Mouse (Mus musculus): ENCODE results near the gene Mon1a. TPM values are rescaled to one million over a fixed set of nuclear protein-coding genes. Genes with fewer than 3 reads are reported as not detected.

Mon1a gene
- 14.0 and 30.7 TPM in 2 replicates for polyA plus RNA-seq (2012; ENCODE audit: low replicate concordance)

DNA sequence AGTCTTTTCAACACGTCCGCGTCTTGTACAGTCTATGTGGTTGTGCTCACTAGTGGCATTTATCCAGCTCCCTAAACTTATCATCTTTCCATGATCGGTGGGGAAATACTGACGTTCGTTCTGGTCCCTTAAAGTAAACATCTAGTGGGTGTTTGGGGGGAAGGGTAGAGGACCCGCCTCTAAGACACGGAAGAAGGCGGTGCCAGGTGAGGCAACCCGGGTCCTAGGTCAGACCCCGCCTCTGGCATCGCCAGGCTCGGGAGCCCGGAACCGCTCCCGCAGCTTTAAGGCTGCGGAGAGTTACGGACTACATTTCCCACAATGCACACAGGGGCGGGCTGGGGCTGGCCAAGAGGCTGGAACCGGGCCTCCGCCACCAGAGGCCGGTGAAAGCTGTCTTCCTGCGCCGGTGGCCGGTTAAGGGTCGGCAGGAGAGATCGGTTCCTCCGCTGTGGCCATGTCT is at the start of gene Mon1a:
Gene Mon1a, plus strand, starts transcription at position 348 of the 463 bp plus-strand sequence.

DNA sequence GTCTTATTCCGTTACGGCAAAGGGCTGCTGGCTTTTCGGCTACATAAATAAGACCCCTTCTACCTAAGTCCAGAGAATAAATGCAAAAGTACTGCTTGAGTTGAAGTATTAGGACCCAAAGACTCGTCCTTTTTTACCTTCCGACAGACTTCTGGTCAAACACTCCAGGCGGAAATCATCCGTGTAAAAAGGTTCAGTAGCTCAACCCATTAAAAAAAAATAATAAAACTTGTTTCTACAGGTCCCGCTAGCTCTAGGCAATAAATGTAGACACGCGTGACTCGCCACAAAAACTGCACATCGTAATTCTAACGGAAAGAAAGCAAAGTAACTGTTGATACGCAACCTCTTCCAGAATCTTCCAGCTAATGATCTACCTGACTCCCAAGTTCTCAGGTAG is 14.8 kb upstream of the Mon1a start, which contains the start of gene Rbm6:
Gene Rbm6, minus strand, starts transcription at position 101 of the 400 bp plus-strand sequence.

DNA sequence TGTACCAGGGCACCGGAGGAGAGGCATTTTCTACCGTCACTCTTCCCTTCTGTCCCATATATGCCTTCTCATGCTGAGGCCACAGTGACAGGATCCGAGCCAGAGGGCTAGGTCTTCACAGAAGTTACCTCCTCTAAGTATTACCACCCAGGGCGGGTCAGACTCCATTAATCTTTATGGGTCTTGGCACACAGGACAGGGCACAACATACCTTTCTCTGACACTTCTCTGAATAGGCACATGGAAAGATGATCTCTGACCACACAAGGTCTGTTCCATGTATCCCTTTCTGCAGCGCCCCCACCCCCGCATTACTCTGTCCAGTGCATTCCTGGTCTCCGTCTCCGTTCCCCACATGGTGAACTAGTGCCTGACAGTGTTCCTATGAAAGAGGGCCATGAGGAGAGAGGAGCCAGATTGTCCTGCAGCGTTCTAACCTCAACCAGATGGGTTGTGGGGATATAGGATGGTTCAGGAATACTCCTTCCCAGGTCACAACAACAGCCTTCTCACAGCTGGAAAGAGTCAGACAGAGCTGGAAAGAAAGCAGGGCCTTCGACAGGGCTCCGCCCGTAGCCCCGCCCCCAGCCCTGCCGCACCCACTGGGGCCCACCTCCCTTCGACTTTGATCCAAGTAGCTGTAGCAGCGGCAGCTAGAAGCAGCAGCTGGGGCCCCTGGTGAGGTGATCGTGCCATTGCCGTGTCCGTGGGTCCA is 18.5 kb downstream of the Mon1a start, which contains the start of gene Mst1r:
Gene Mst1r, plus strand, starts transcription at position 622 of the 715 bp plus-strand sequence.

DNA sequence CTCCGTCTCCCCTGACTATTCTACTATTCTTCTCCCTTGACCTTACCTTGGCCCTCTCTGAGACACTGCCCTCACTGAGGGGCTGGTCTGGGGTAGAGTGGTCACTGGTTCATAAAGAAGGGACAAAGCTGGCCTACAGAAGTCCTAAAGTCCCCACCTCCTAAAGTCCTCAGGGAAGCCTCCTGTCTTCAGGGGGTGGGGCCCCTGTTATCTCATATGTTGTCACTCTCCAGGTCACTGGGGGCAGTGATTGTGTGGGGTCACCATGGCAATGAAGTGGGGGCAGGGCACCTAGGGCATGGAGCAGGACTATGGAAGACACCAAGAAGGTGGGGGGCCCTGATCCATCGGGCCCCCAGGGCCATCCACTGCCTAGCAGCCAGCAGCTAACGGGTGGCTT is 40.2 kb downstream of the Mon1a start, which contains the start of gene Actl11:
Gene Actl11, plus strand, starts transcription at position 301 of the 400 bp plus-strand sequence.

DNA sequence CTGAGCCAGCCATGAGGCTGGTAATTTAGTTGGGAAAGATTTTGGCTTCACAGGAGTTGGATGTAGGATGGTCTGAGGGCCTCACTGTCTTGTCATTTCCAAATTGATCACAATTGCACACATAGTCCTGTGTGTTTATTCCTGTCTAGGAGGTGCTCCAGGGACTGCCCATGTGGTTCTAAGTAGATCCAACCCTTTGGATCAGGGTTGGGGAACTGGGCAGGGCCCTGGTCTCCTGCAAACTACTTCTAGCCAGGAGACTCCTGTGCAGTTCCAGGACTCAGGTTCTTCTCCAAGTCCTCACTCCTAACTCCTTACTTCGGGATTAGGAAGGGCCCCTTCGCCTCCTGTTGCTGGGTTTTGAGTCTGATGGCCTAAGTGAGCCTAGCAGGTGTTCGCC is 47.4 kb downstream of the Mon1a start, which contains the start of gene Camkv:
Gene Camkv, plus strand, starts transcription at position 301 of the 400 bp plus-strand sequence.

DNA sequence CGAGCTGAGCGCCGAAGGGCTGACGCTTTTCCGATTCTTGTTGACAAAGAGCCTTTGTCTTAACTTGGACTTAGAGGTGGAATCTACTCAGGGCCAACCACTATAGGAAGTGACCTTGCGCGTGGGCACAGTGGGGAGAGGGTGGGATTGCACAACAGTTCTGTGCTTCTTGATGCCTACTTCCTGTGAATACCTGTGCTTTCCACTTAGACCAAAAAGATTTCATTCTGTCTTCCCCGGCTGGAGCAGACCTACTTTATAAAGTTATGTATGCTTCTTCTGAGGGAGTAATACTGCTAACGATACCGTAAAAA is 61.9 kb downstream of the Mon1a start, which contains the start of gene Traip:
Gene Traip, plus strand, starts transcription at position 215 of the 314 bp plus-strand sequence.

Other genes starting within 250 kb of the Mon1a start
- not detected in 2 replicates for gene Slc38a3, start 218.6 kb upstream of the Mon1a start, polyA plus RNA-seq (2012; ENCODE audit: low replicate concordance)
- gene Gnat1, start 208.4 kb upstream of the Mon1a start, polyA plus RNA-seq (2012; ENCODE audit: low replicate concordance), result not detected in 2 replicates
- 7.2 and 12.4 TPM in 2 replicates for gene Sema3f, start 177.7 kb upstream of the Mon1a start, polyA plus RNA-seq (2012; ENCODE audit: low replicate concordance)
- gene Rbm5, start 117.2 kb upstream of the Mon1a start, polyA plus RNA-seq (2012; ENCODE audit: low replicate concordance), result 23.3 and 38.8 TPM in 2 replicates
- gene Rbm6, start 14.9 kb upstream of the Mon1a start, polyA plus RNA-seq (2012; ENCODE audit: low replicate concordance), result 10.8 and 14.4 TPM in 2 replicates
- 11.4 and 21.0 TPM in 2 replicates for gene Mst1r, start 18.7 kb downstream of the Mon1a start, polyA plus RNA-seq (2012; ENCODE audit: low replicate concordance)
- not detected in 2 replicates for gene Actl11, start 40.3 kb downstream of the Mon1a start, polyA plus RNA-seq (2012; ENCODE audit: low replicate concordance)
- gene Camkv, start 47.5 kb downstream of the Mon1a start, polyA plus RNA-seq (2012; ENCODE audit: low replicate concordance), result not detected in 2 replicates
- gene Traip, start 62.0 kb downstream of the Mon1a start, polyA plus RNA-seq (2012; ENCODE audit: low replicate concordance), result 2.7 and 6.5 TPM in 2 replicates
- gene Uba7, start 87.4 kb downstream of the Mon1a start, polyA plus RNA-seq (2012; ENCODE audit: low replicate concordance), result 76.8 and 118 TPM in 2 replicates
- 0.18 and 0.74 TPM in 2 replicates for gene Gm20661, start 94.9 kb downstream of the Mon1a start, polyA plus RNA-seq (2012; ENCODE audit: low replicate concordance)
- gene Inka1, start 97.7 kb downstream of the Mon1a start, polyA plus RNA-seq (2012; ENCODE audit: low replicate concordance), result 50.5 and 70.3 TPM in 2 replicates
- gene Cdhr4, start 104.3 kb downstream of the Mon1a start, polyA plus RNA-seq (2012; ENCODE audit: low replicate concordance), result 2.4 and 4.9 TPM in 2 replicates
- gene Gm20662, start 108.2 kb downstream of the Mon1a start, polyA plus RNA-seq (2012; ENCODE audit: low replicate concordance), result 0.19 and 0.35 TPM in 2 replicates
- 72.3 and 72.6 TPM in 2 replicates for gene Ip6k1, start 114.3 kb downstream of the Mon1a start, polyA plus RNA-seq (2012; ENCODE audit: low replicate concordance)
- gene Gmppb, start 161.1 kb downstream of the Mon1a start, polyA plus RNA-seq (2012; ENCODE audit: low replicate concordance), result 2.6 and 31.6 TPM in 2 replicates
- gene Amigo3, start 165.0 kb downstream of the Mon1a start, polyA plus RNA-seq (2012; ENCODE audit: low replicate concordance), result 0.14 and 1.2 TPM in 2 replicates
- gene Mst1, start 192.3 kb downstream of the Mon1a start, polyA plus RNA-seq (2012; ENCODE audit: low replicate concordance), result 8.1 and 8.2 TPM in 2 replicates
- gene Rnf123, start 195.2 kb downstream of the Mon1a start, polyA plus RNA-seq (2012; ENCODE audit: low replicate concordance), result 173 and 722 TPM in 2 replicates
- gene Apeh, start 206.5 kb downstream of the Mon1a start, polyA plus RNA-seq (2012; ENCODE audit: low replicate concordance), result 69.6 and 170 TPM in 2 replicates